Mouse (Mus musculus) cerebellum, adult 2 months (tissue): ENCODE results near the gene Tpm3-rs7. TPM values are rescaled to one million over a fixed set of nuclear protein-coding genes. Genes with fewer than 3 reads are reported as not detected.
A peak's percentile ranks its signal among the peaks of the same experiment; 100 is the strongest.
"Not testable (repeated sequence)": the region's sequence is repeated elsewhere in the genome, so short reads cannot be mapped to it uniquely, and the experiment has no call there.

Experiments used
- DNase-seq, 2 experiments: peaks; one replicate each; pipeline ENCODE4 v3.0.0; 2021
- H3K27ac ChIP-seq: fragments of 200-500 bp; 2 replicates; pipeline ENCODE4 v1.5.1; 2012; ENCODE audit warnings: low read length, control low read depth, inconsistent platforms; ENCODE audit not compliant: insufficient read depth
- H3K27me3 ChIP-seq: fragments of 200-500 bp; 2 replicates; pipeline ENCODE4 v1.6.1; 2012; ENCODE audit warnings: inconsistent platforms, mild to moderate bottlenecking, low read length, moderate library complexity; ENCODE audit not compliant: control insufficient read depth, insufficient read depth
- H3K4me1 ChIP-seq: fragments of 200-500 bp; 2 replicates; pipeline ENCODE4 v1.6.1; 2011; ENCODE audit warnings: low read length; ENCODE audit not compliant: control insufficient read depth, insufficient read depth
- H3K4me3 ChIP-seq: fragments of 200-500 bp; replicated peaks from 2 replicates; pipeline ENCODE3; 2011; ENCODE audit warnings: mild to moderate bottlenecking, low read depth, low read length, control low read depth; ENCODE audit not compliant: insufficient read depth
- CTCF ChIP-seq: fragments of 200-500 bp; IDR thresholded peaks from 2 replicates; pipeline ENCODE4 v1.5.1; 2011; ENCODE audit warnings: low read depth, mild to moderate bottlenecking, control low read depth, low read length, moderate library complexity, borderline replicate concordance; ENCODE audit not compliant: insufficient read depth
- POLR2A ChIP-seq: fragments of 200-500 bp; IDR thresholded peaks from 2 replicates; pipeline ENCODE4 v1.6.1; 2011; ENCODE audit warnings: low read length, control low read depth, borderline replicate concordance; ENCODE audit not compliant: insufficient read depth
- WGBS: fragments of 180-500 bp; shearing (Covaris S2); methylation state at CpG from one replicate; pipeline ENCODE4 v1.1.7; 2018; 5-methylcytosine and 5-hydroxymethylcytosine counted together
- polyA plus RNA-seq: library from polyadenylated mRNA; depleted of rRNA; stranded (reverse); fragments of >200 nt; gene quantifications from 2 replicates; pipeline ENCODE4 v1.2.3, GENCODE M21; 2012; rRNA removed

Tpm3-rs7 gene
- polyA plus RNA-seq: 0.57 and 0.72 TPM in 2 replicates

DNA sequence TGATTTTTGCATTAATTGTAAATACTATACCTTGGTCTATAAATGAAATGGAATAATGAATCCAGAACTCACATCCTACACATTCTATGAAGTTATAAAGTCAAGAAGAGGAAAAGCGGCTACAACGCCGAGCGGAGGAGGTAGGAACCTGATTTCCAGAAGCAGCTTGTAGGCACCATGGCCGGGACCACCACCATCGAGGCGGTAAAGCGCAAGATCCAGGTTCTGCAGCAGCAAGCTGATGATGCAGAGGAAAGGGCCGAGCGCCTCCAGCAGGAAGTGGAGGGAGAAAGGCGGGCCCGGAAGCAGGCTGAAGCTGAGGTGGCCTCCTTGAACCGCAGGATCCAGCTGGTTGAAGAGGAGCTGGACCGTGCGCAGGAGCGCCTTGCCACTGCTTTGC, at the start of gene Tpm3-rs7:
Gene Tpm3-rs7, plus strand, starts transcription at position 110 of the 400 bp plus-strand sequence.
- H3K4me1 ChIP-seq, H3K27ac ChIP-seq, H3K27me3 ChIP-seq, H3K4me3 ChIP-seq, DNase-seq: not testable (repeated sequence)
- WGBS: 93% methylated on average over 16 of the region's 16 CpGs

- DNase-seq: no peak
- H3K4me3 ChIP-seq: no peak overlapping the region
- H3K27me3 ChIP-seq: no peaks in the 10 kb centered on the region
- H3K27ac ChIP-seq: no peak overlapping the region
- no peak for TF ChIP-seq POLR2A
- no peak for TF ChIP-seq CTCF
- no peaks in the 10 kb centered on the region for H3K4me1 ChIP-seq
- WGBS: 98% methylated on average over 1 of the region's 1 CpGs
Measured at GRCm38 (mm10) chr14:113317023-113317422, 2.6 kb downstream of the Tpm3-rs7 start.

DNA sequence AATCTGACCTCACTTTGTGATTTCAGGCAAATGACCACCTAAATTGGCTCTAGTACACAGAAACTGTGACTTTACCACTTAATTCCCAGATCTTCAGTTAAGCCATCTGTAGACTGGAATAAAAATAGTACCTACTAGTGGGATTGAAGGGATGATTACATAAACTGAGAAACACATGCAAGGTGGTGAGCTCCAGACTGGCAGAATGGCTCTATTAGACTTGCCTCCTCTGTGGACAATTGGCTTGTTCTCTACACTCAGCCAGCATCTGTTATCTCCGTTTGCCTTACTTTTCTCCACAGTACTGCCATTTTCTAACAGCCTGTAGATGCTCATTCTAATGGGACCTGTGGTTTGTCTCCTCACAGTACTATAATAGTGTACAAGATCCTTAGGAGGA, 49.0 kb downstream of the Tpm3-rs7 start:
- WGBS: 8% methylated on average over 1 of the region's 1 CpGs
- peak; percentile 26 to 79 for DNase-seq
- Histone ChIP-seq H3K27me3 (no peaks in the 10 kb centered on the region), H3K4me1 (no peaks in the 10 kb centered on the region), H3K4me3 (no peak overlapping the region), H3K27ac (no peak overlapping the region)
- TF ChIP-seq CTCF (no peak), POLR2A (no peak)
